Mouse (Mus musculus) mammary gland, adult 2 months (tissue): ENCODE measurements around the gene Ssr2. TPM values are rescaled to one million over a fixed set of nuclear protein-coding genes. Genes with fewer than 3 reads are reported as not detected.

Experiments
- polyA plus RNA-seq: library from polyadenylated mRNA; depleted of rRNA; stranded (reverse); fragments of >200 nt; gene quantifications from 2 replicates; pipeline ENCODE4 v1.2.3, GENCODE M21; 2012; ENCODE audit warnings: low replicate concordance; rRNA removed

Ssr2 gene
- polyA plus RNA-seq, result 135 and 181 TPM in 2 replicates

DNA sequence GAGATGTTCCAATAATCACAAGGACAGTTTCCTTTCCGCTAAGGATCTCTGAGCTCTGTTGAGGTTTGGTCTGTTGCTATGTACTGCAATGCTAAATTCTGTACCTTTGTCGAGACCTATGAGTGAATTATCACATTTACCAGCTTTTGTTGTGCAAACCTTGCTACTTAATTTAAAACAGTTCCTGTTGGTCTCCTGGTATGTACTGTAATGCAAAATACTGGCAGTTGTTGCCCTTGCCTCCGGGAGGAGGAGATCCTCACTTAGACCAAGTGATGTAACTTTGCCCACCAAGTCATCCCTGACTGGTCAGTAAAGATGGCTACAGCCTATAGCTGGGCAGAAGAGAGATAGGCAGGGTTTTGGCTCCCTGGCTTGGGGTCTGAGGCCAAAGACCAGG, at the start of gene Ssr2:
Ssr2 (plus strand) TSS at position 337 of the 400 bp plus-strand sequence.

GRCm38 (mm10) chr3:88532299-88532674, 43.4 kb upstream of the Ssr2 start, which contains the start of gene Mex3a:
TSS of gene Mex3a (plus strand) at chr3:88532395.

DNA sequence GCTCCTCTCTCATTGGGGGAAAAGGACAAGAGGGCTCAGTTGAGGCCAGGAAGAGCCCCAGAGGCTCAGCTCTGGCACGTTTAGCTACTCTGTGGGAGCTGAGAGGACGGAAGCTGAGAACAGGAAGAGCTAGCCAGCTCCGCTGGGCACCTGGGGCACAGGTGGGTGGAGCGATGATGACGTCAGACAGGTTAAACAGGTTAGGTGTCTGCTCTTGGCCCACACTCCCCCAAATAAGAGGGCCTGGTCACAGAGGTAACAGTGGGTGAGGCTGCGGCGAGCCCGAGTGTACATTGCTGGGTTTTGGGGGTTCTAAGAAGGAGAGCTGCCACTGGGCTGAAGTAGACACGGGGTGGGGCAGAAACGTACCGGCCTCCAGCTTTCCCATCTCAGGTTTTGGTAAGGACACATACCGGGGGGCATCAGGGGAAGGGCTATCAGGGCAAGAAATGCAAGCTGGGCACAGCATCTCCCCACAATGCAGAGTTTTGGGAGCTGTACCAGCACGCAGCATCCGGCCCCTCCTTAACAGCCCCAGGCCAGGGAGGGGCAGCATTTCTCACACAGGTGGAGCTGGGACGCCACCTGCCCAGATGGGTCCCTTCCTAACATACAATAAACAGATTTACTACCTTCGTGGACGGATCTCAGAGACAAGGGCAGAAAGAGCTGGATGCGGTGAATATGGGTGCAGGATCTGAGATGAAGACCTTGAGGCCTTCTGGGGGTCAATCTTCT, 27.3 kb upstream of the Ssr2 start, which contains the start of gene Rab25:
Rab25 (minus strand) TSS at position 121 of the 738 bp plus-strand sequence.

DNA sequence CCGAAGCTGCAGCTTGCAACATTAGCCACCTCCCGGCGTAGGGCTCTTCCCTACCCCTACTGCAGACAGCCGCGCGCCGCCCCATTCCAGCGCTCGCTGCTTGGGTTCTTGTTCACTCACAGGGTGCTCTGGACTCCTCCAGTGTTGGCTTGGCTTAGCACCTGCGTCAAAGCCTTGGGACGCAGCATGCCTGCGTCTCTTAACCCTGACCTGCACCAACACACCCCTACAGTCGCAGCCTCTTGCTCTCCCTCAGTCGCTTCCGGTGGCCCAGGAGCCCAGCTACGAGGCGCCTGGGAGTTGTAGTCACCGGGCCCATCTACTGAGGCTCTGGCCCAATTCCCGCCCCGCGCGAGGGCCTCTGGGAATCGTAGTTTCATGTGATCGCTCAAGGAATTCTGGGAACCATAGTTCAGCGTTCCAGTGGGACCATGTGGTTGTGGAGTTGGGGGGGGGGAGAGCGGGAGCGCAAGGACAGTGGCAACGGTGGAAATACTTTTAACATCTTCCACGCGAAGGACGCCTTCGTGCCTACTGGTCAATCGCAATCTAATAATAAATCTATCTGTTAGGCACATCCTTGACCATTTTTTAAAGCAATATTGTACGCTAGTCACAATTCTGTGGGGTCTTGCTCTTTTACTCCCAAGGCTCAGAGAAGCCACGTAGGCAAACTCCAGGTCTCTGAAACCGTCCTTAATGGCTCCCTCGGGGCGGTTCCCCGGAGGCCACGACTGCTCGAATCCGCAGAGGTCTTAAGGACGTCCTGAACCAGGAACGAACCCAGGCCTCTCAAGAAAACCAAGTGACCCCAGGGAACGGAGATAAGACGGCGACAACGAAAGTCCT, 22.8 kb upstream of the Ssr2 start, which contains the start of gene Lamtor2:
Lamtor2 (minus strand) TSS at position 399 of the 849 bp plus-strand sequence.

GRCm38 (mm10) chr3:88553525-88553879, 22.2 kb upstream of the Ssr2 start, which contains the start of gene Ubqln4:
TSS of gene Ubqln4 (plus strand) at chr3:88553758.

GRCm38 (mm10) chr3:88605666-88606065, 30.0 kb downstream of the Ssr2 start, which contains the start of gene Arhgef2:
TSS of gene Arhgef2 (plus strand) at chr3:88605966.

Other genes starting within 250 kb of the Ssr2 start
- 50.4 and 56.7 TPM in 2 replicates for gene Tmem79, start 239.7 kb upstream of the Ssr2 start, polyA plus RNA-seq
- gene Smg5, start 239.6 kb upstream of the Ssr2 start, polyA plus RNA-seq, result 70.8 and 88.2 TPM in 2 replicates
- 28.9 and 30.2 TPM in 2 replicates for gene Paqr6, start 211.3 kb upstream of the Ssr2 start, polyA plus RNA-seq
- gene Bglap3, start 203.1 kb upstream of the Ssr2 start, polyA plus RNA-seq, result 8.9 and 9.9 TPM in 2 replicates
- gene Bglap2, start 197.2 kb upstream of the Ssr2 start, polyA plus RNA-seq, result not detected in 2 replicates
- gene Bglap, start 191.4 kb upstream of the Ssr2 start, polyA plus RNA-seq, result 0.55 TPM in 1 of 2 replicates, not detected in the other
- gene Pmf1, start 165.5 kb upstream of the Ssr2 start, polyA plus RNA-seq, result 50.2 and 72.9 TPM in 2 replicates
- 49.5 and 78.7 TPM in 2 replicates for gene Slc25a44, start 150.7 kb upstream of the Ssr2 start, polyA plus RNA-seq
- 118 and 144 TPM in 2 replicates for gene Sema4a, start 114.7 kb upstream of the Ssr2 start, polyA plus RNA-seq
- 226 and 360 TPM in 2 replicates for gene Lmna, start 65.9 kb upstream of the Ssr2 start, polyA plus RNA-seq
- gene Mex3a, start 43.5 kb upstream of the Ssr2 start, polyA plus RNA-seq, result 2.5 and 3.5 TPM in 2 replicates
- gene Rab25, start 27.6 kb upstream of the Ssr2 start, polyA plus RNA-seq, result 37.9 TPM in 2 replicates
- gene Lamtor2, start 22.8 kb upstream of the Ssr2 start, polyA plus RNA-seq, result 121 and 137 TPM in 2 replicates
- gene Ubqln4, start 22.1 kb upstream of the Ssr2 start, polyA plus RNA-seq, result 65.3 and 82.9 TPM in 2 replicates
- gene Arhgef2, start 30.1 kb downstream of the Ssr2 start, polyA plus RNA-seq, result 79.4 and 105 TPM in 2 replicates
- not detected in 2 replicates for gene Rxfp4, start 77.3 kb downstream of the Ssr2 start, polyA plus RNA-seq
- gene Khdc4, start 109.9 kb downstream of the Ssr2 start, polyA plus RNA-seq, result 62.8 and 78.3 TPM in 2 replicates
- gene Rit1, start 141.0 kb downstream of the Ssr2 start, polyA plus RNA-seq, result 38.7 and 55.6 TPM in 2 replicates
- gene Syt11, start 199.3 kb downstream of the Ssr2 start, polyA plus RNA-seq, result 5.2 and 8.2 TPM in 2 replicates